ENCODE assay signal across 22 mouse cellular contexts in genomic region chrX:152132029-152132428, GRCm38 (mm10). TPM values are rescaled to one million over a fixed set of nuclear protein-coding genes. Genes with fewer than 3 reads are reported as not detected.
DNase-seq lines count a peak whose midpoint lies in the region; ATAC-seq and TF ChIP-seq lines count a peak whose summit lies in the region.
"Had no signal": no experiment of that assay in that cellular context is flagged by ENCODE, and none has a peak within 500 bp of the region (broad histone marks: within the 10 kb centered on the region; RNA-seq: fewer than 3 reads in every experiment).

No protein-coding gene starts in this region.

- no peak overlapping the region for H3K27ac ChIP-seq in intestine, postnatal 0 days (ENCODE audit: low read depth, low read length)
- no peak overlapping the region for H3K27ac ChIP-seq in intestine, embryonic 15.5 days
- H3K27ac ChIP-seq in lung, embryonic 14.5 days (ENCODE audit: low read depth) = no peak overlapping the region
- H3K27ac ChIP-seq: forebrain, embryonic 13.5 days; heart, embryonic 15.5 days; hindbrain, embryonic 15.5 days; limb, embryonic 12.5 days; lung, embryonic 15.5 days; macrophage had no signal

- no peaks in the 10 kb centered on the region for H3K36me3 ChIP-seq in intestine, postnatal 0 days (ENCODE audit: control insufficient read depth, insufficient read depth)
- no peaks in the 10 kb centered on the region for H3K36me3 ChIP-seq in intestine, embryonic 15.5 days
- no peaks in the 10 kb centered on the region for H3K36me3 ChIP-seq in lung, embryonic 14.5 days (ENCODE audit: insufficient read depth)
- H3K36me3 ChIP-seq: heart, embryonic 15.5 days; hindbrain, embryonic 15.5 days; limb, embryonic 12.5 days; lung, embryonic 15.5 days had no signal

- no peaks in the 10 kb centered on the region for H3K9me3 ChIP-seq in intestine, postnatal 0 days (ENCODE audit: control insufficient read depth)
- no peaks in the 10 kb centered on the region for H3K9me3 ChIP-seq in intestine, embryonic 15.5 days
- H3K9me3 ChIP-seq in lung, embryonic 14.5 days (ENCODE audit: low read depth, low read length) = no peaks in the 10 kb centered on the region
- H3K9me3 ChIP-seq: forebrain, embryonic 13.5 days; heart, embryonic 15.5 days; hindbrain, embryonic 15.5 days; limb, embryonic 12.5 days; lung, embryonic 15.5 days had no signal

- TF ChIP-seq CTCF in intestine, postnatal 0 days (IDR thresholded peaks at IDR 0.05; ENCODE audit: low read depth) = peak; percentile 55
- peak; percentile 28 for TF ChIP-seq CTCF in lung, embryonic 14.5 days (IDR thresholded peaks at IDR 0.05; ENCODE audit: low read depth)

- H3K9ac ChIP-seq in intestine, postnatal 0 days (ENCODE audit: low read depth, low read length) = no peak overlapping the region
- no peak overlapping the region for H3K9ac ChIP-seq in intestine, embryonic 15.5 days
- no peak overlapping the region for H3K9ac ChIP-seq in lung, embryonic 14.5 days
- H3K9ac ChIP-seq: forebrain, embryonic 13.5 days; heart, embryonic 15.5 days; hindbrain, embryonic 15.5 days; limb, embryonic 12.5 days; lung, embryonic 15.5 days had no signal

- H3K4me1 ChIP-seq in intestine, postnatal 0 days (replicated peaks; ENCODE audit: control insufficient read depth, insufficient read depth, low read length) = no peaks in the 10 kb centered on the region
- no peaks in the 10 kb centered on the region for H3K4me1 ChIP-seq in intestine, embryonic 15.5 days (replicated peaks)
- no peaks in the 10 kb centered on the region for H3K4me1 ChIP-seq in lung, embryonic 14.5 days (ENCODE audit: insufficient read depth)
- H3K4me1 ChIP-seq: forebrain, embryonic 13.5 days; heart, embryonic 15.5 days; hindbrain, embryonic 15.5 days; limb, embryonic 12.5 days; lung, embryonic 15.5 days had no signal

- H3K4me2 ChIP-seq in intestine, postnatal 0 days (replicated peaks; ENCODE audit: low read depth) = no peak overlapping the region
- no peak overlapping the region for H3K4me2 ChIP-seq in intestine, embryonic 15.5 days (replicated peaks)
- H3K4me2 ChIP-seq in lung, embryonic 14.5 days = no peak overlapping the region
- H3K4me2 ChIP-seq: forebrain, embryonic 13.5 days; heart, embryonic 15.5 days; hindbrain, embryonic 15.5 days; limb, embryonic 12.5 days; liver, embryonic 11.5 days; lung, embryonic 15.5 days had no signal

- WGBS in intestine, postnatal 0 days = 93% methylated on average over 2 of the region's 2 CpGs
- WGBS in intestine, embryonic 15.5 days = 90% methylated on average over 2 of the region's 2 CpGs
- WGBS in lung, embryonic 14.5 days = 80% methylated on average over 2 of the region's 2 CpGs

- DNase-seq in cerebellum, adult 8-10 months = no peak
- DNase-seq in lung, embryonic 14.5 days = peak; percentile 24
- no peak for DNase-seq in lung, adult 18-20 months
- peak; percentile 6 for DNase-seq in brain, adult 2 months (ENCODE audit: low read depth, low spot score)
- no peak for DNase-seq in frontal cortex, postnatal 25 days (ENCODE audit: low spot score in 2 of 2)
- DNase-seq: adrenal gland, adult 2 months; cerebellum, adult 18-20 months; cerebellum, postnatal 36 days; gastrocnemius, postnatal 25 days; heart, postnatal 4 days had no signal

- 0 out of 2 replicates have a peak, but pooled peaks have one; percentile 49 for ATAC-seq in cerebellum, adult (ENCODE audit: insufficient number of reproducible peaks, low FRiP score, low TSS enrichment)
- ATAC-seq in intestine, postnatal 0 days = no peak
- no peak for ATAC-seq in intestine, embryonic 15.5 days
- no peak for ATAC-seq in lung, embryonic 14.5 days (ENCODE audit: insufficient read depth)
- ATAC-seq: forebrain, embryonic 13.5 days; intestine, embryonic 16.5 days; midbrain, embryonic 16.5 days had no signal

- H3K27me3 ChIP-seq in intestine, postnatal 0 days (replicated peaks; ENCODE audit: control insufficient read depth, insufficient read depth, low read length) = no peaks in the 10 kb centered on the region; the same call in 1 of the 2 replicates
- peaks cover 16% of the 10 kb centered on the region; the same call in 1 of the 2 replicates for H3K27me3 ChIP-seq in intestine, embryonic 15.5 days (replicated peaks)
- H3K27me3 ChIP-seq in lung, embryonic 14.5 days (ENCODE audit: insufficient read depth, low read length) = peaks cover 9% of the 10 kb centered on the region

- H3K4me3 ChIP-seq in intestine, postnatal 0 days (ENCODE audit: low read depth, low read length) = no peak overlapping the region
- no peak overlapping the region for H3K4me3 ChIP-seq in intestine, embryonic 15.5 days (replicated peaks)
- H3K4me3 ChIP-seq in lung, embryonic 14.5 days (ENCODE audit: low read depth, low read length) = no peak overlapping the region
- H3K4me3 ChIP-seq: forebrain, embryonic 13.5 days; heart, embryonic 15.5 days; hindbrain, embryonic 15.5 days; limb, embryonic 12.5 days; lung, embryonic 15.5 days had no signal

RNA-seq across cellular contexts. Expression of gene Iqsec2, which starts 12.0 kb away (rescaled TPM):
- polyA plus RNA-seq in intestine, postnatal 0 days (2015; fragmentation: Nextera tagmentation; extraction: Ambion mirVana) = 6.5 and 7.3 TPM in 2 replicates
- polyA plus RNA-seq in intestine, embryonic 15.5 days (2015; fragmentation: Nextera tagmentation; extraction: Ambion mirVana) = 2.7 and 3.3 TPM in 2 replicates
- 3.8 and 4.2 TPM in 2 replicates for polyA plus RNA-seq in lung, embryonic 14.5 days (2014; fragmentation: Nextera tagmentation; extraction: Ambion mirVana)

Comparison
In these comparisons a context has a peak if more than half of its experiments do, and no peak if none do; other contexts are left out.
1. DNase-seq: peak in lung, embryonic 14.5 days (single experiment) and brain, adult 2 months (single experiment); none in cerebellum, adult 8-10 months (single experiment), lung, adult 18-20 months (0 of 2) and frontal cortex, postnatal 25 days (0 of 2).